Mouse (Mus musculus): ENCODE measurements at regions not wholly inside any gene's neighbourhood (a gene's known extent, or its start where the extent isn't known, plus 50 kb on each side); places are given as distances from the start of the nearest gene placed in this dataset.

- Histone ChIP-seq H3K27ac (ENCODE audit: low read depth, low read length) (no peak overlapping the region), H3K9me3 (ENCODE audit: control insufficient read depth, low read length) (no peaks in the 10 kb centered on the region), H3K9ac (ENCODE audit: low read length) (no peak overlapping the region), H3K4me2 (no peak overlapping the region), H3K4me3 (ENCODE audit: low read depth, low read length) (no peak overlapping the region), H3K36me3 (ENCODE audit: control insufficient read depth, insufficient read depth, low read length) (no peaks in the 10 kb centered on the region), H3K27me3 (ENCODE audit: control insufficient read depth, insufficient read depth, low read length) (no peaks in the 10 kb centered on the region), H3K4me1 (ENCODE audit: control insufficient read depth, insufficient read depth, low read length) (peaks cover 6% of the 10 kb centered on the region)
- 74% methylated on average over 2 of the region's 2 CpGs for WGBS
- DNase-seq (ENCODE audit: low spot score, missing footprints) (no peak), ATAC-seq (ENCODE audit: low FRiP score) (no peak)
Observed at GRCm38 (mm10) chr8:25384591-25384990, 560.4 kb upstream of the Adam5 start.

- Histone ChIP-seq H3K4me2 (no peak overlapping the region), H3K9ac (ENCODE audit: low read length) (no peak overlapping the region), H3K36me3 (ENCODE audit: control insufficient read depth, insufficient read depth, low read length) (no peaks in the 10 kb centered on the region), H3K27me3 (ENCODE audit: control insufficient read depth, insufficient read depth, low read length) (peaks cover 4% of the 10 kb centered on the region; the same call in 1 of the 2 replicates), H3K27ac (ENCODE audit: low read depth, low read length) (no peak overlapping the region), H3K4me1 (ENCODE audit: control insufficient read depth, insufficient read depth, low read length) (peaks cover 7% of the 10 kb centered on the region), H3K9me3 (ENCODE audit: control insufficient read depth, low read length) (no peaks in the 10 kb centered on the region), H3K4me3 (ENCODE audit: low read depth, low read length) (no peak overlapping the region)
- ATAC-seq (ENCODE audit: low FRiP score) (no peak), DNase-seq (ENCODE audit: low spot score, missing footprints) (peak; percentile 65)
- 51% methylated on average over 8 of the region's 8 CpGs for WGBS
Observed at GRCm38 (mm10) chr8:25373276-25373675, 549.1 kb upstream of the Adam5 start.

GRCm38 (mm10) chr8:25370947-25371346, 546.8 kb upstream of the Adam5 start:
- H3K27me3 ChIP-seq (ENCODE audit: control insufficient read depth, insufficient read depth, low read length): peaks cover 4% of the 10 kb centered on the region; the same call in 1 of the 2 replicates
- H3K9ac ChIP-seq (ENCODE audit: low read length): no peak overlapping the region
- H3K27ac ChIP-seq (ENCODE audit: low read depth, low read length): no peak overlapping the region
- WGBS: 38% methylated on average over 11 of the region's 11 CpGs
- H3K4me1 ChIP-seq (ENCODE audit: control insufficient read depth, insufficient read depth, low read length): peaks cover 9% of the 10 kb centered on the region
- ATAC-seq (ENCODE audit: low FRiP score) (no peak), DNase-seq (ENCODE audit: low spot score, missing footprints) (peak; percentile 79)
- H3K4me2 ChIP-seq: no peak overlapping the region
- no peaks in the 10 kb centered on the region for H3K9me3 ChIP-seq (ENCODE audit: control insufficient read depth, low read length)
- H3K36me3 ChIP-seq (ENCODE audit: control insufficient read depth, insufficient read depth, low read length): no peaks in the 10 kb centered on the region
- H3K4me3 ChIP-seq (ENCODE audit: low read depth, low read length): no peak overlapping the region

GRCm38 (mm10) chr8:25369331-25369730, 545.2 kb upstream of the Adam5 start:
- 84% methylated on average over 2 of the region's 2 CpGs for WGBS
- no peak overlapping the region for H3K27ac ChIP-seq (ENCODE audit: low read depth, low read length)
- ATAC-seq (ENCODE audit: low FRiP score): no peak

GRCm38 (mm10) chr8:25368561-25369091, 544.5 kb upstream of the Adam5 start:
- 5% methylated on average over 11 of the region's 11 CpGs for WGBS
- peaks cover 4% of the 10 kb centered on the region; the same call in 1 of the 2 replicates for H3K27me3 ChIP-seq (ENCODE audit: control insufficient read depth, insufficient read depth, low read length)
- H3K36me3 ChIP-seq (ENCODE audit: control insufficient read depth, insufficient read depth, low read length): no peaks in the 10 kb centered on the region
- peak overlapping the region; percentile 41 for H3K4me2 ChIP-seq
- peaks cover 9% of the 10 kb centered on the region for H3K4me1 ChIP-seq (ENCODE audit: control insufficient read depth, insufficient read depth, low read length)
- H3K27ac ChIP-seq (ENCODE audit: low read depth, low read length): no peak overlapping the region
- DNase-seq (ENCODE audit: low spot score, missing footprints): peak; percentile 90
- peak overlapping the region; percentile 36; the same call in 1 of the 2 replicates for H3K9ac ChIP-seq (ENCODE audit: low read length)
- H3K4me3 ChIP-seq (ENCODE audit: low read depth, low read length): 0 out of 2 replicates have a peak overlapping the region, but pooled peaks have one; percentile 9
- H3K9me3 ChIP-seq (ENCODE audit: control insufficient read depth, low read length): no peaks in the 10 kb centered on the region
- ATAC-seq (ENCODE audit: low FRiP score): peak; percentile 70

More at GRCm38 (mm10) chr8:25369331-25369730, 545.2 kb upstream of the Adam5 start:
- peak; percentile 51 for DNase-seq (ENCODE audit: low spot score, missing footprints)
- Histone ChIP-seq H3K27me3 (ENCODE audit: control insufficient read depth, insufficient read depth, low read length) (peaks cover 4% of the 10 kb centered on the region; the same call in 1 of the 2 replicates), H3K9me3 (ENCODE audit: control insufficient read depth, low read length) (no peaks in the 10 kb centered on the region), H3K4me3 (ENCODE audit: low read depth, low read length) (no peak overlapping the region), H3K9ac (ENCODE audit: low read length) (no peak overlapping the region), H3K4me2 (no peak overlapping the region), H3K36me3 (ENCODE audit: control insufficient read depth, insufficient read depth, low read length) (no peaks in the 10 kb centered on the region), H3K4me1 (ENCODE audit: control insufficient read depth, insufficient read depth, low read length) (peaks cover 9% of the 10 kb centered on the region)

GRCm38 (mm10) chr8:25367806-25368549, 543.8 kb upstream of the Adam5 start:
- ATAC-seq (ENCODE audit: low FRiP score) (no peak), DNase-seq (ENCODE audit: low spot score, missing footprints) (peak; percentile 88)
- no peak overlapping the region for H3K4me3 ChIP-seq (ENCODE audit: low read depth, low read length)
- peaks cover 9% of the 10 kb centered on the region for H3K4me1 ChIP-seq (ENCODE audit: control insufficient read depth, insufficient read depth, low read length)
- no peaks in the 10 kb centered on the region for H3K9me3 ChIP-seq (ENCODE audit: control insufficient read depth, low read length)
- WGBS: 19% methylated on average over 15 of the region's 15 CpGs
- peaks cover 4% of the 10 kb centered on the region; the same call in 1 of the 2 replicates for H3K27me3 ChIP-seq (ENCODE audit: control insufficient read depth, insufficient read depth, low read length)
- no peak overlapping the region for H3K4me2 ChIP-seq
- no peaks in the 10 kb centered on the region for H3K36me3 ChIP-seq (ENCODE audit: control insufficient read depth, insufficient read depth, low read length)
- H3K27ac ChIP-seq (ENCODE audit: low read depth, low read length): no peak overlapping the region
- no peak overlapping the region for H3K9ac ChIP-seq (ENCODE audit: low read length)

GRCm38 (mm10) chr8:25366181-25366580, 542.0 kb upstream of the Adam5 start:
- 23% methylated on average over 3 of the region's 3 CpGs for WGBS
- peaks cover 9% of the 10 kb centered on the region for H3K4me1 ChIP-seq (ENCODE audit: control insufficient read depth, insufficient read depth, low read length)

GRCm38 (mm10) chr8:25362656-25363055, 538.5 kb upstream of the Adam5 start:
- Histone ChIP-seq H3K4me1 (ENCODE audit: control insufficient read depth, insufficient read depth, low read length) (no peaks in the 10 kb centered on the region), H3K9me3 (ENCODE audit: control insufficient read depth, low read length) (no peaks in the 10 kb centered on the region), H3K9ac (ENCODE audit: low read length) (no peak overlapping the region), H3K27ac (ENCODE audit: low read depth, low read length) (no peak overlapping the region), H3K36me3 (ENCODE audit: control insufficient read depth, insufficient read depth, low read length) (no peaks in the 10 kb centered on the region), H3K4me3 (ENCODE audit: low read depth, low read length) (no peak overlapping the region), H3K4me2 (no peak overlapping the region), H3K27me3 (ENCODE audit: control insufficient read depth, insufficient read depth, low read length) (no peaks in the 10 kb centered on the region)
- DNase-seq (ENCODE audit: low spot score, missing footprints) (no peak), ATAC-seq (ENCODE audit: low FRiP score) (no peak)
- 77% methylated on average over 9 of the region's 9 CpGs for WGBS

More at GRCm38 (mm10) chr8:25366181-25366580, 542.0 kb upstream of the Adam5 start:
- DNase-seq (ENCODE audit: low spot score, missing footprints) (peak; percentile 73), ATAC-seq (ENCODE audit: low FRiP score) (no peak)
- Histone ChIP-seq H3K27ac (ENCODE audit: low read depth, low read length) (no peak overlapping the region), H3K9me3 (ENCODE audit: control insufficient read depth, low read length) (no peaks in the 10 kb centered on the region), H3K9ac (ENCODE audit: low read length) (no peak overlapping the region), H3K4me3 (ENCODE audit: low read depth, low read length) (no peak overlapping the region), H3K4me2 (no peak overlapping the region), H3K36me3 (ENCODE audit: control insufficient read depth, insufficient read depth, low read length) (no peaks in the 10 kb centered on the region), H3K27me3 (ENCODE audit: control insufficient read depth, insufficient read depth, low read length) (peaks cover 4% of the 10 kb centered on the region; the same call in 1 of the 2 replicates)

GRCm38 (mm10) chr8:25362146-25362545, 538.0 kb upstream of the Adam5 start:
- Histone ChIP-seq H3K27me3 (ENCODE audit: control insufficient read depth, insufficient read depth, low read length) (no peaks in the 10 kb centered on the region), H3K4me3 (ENCODE audit: low read depth, low read length) (no peak overlapping the region), H3K4me1 (ENCODE audit: control insufficient read depth, insufficient read depth, low read length) (no peaks in the 10 kb centered on the region), H3K9ac (ENCODE audit: low read length) (no peak overlapping the region), H3K9me3 (ENCODE audit: control insufficient read depth, low read length) (no peaks in the 10 kb centered on the region), H3K27ac (ENCODE audit: low read depth, low read length) (no peak overlapping the region), H3K4me2 (no peak overlapping the region), H3K36me3 (ENCODE audit: control insufficient read depth, insufficient read depth, low read length) (no peaks in the 10 kb centered on the region)
- no peak for ATAC-seq (ENCODE audit: low FRiP score)
- DNase-seq (ENCODE audit: low spot score, missing footprints): peak; percentile 78
- WGBS: 66% methylated on average over 4 of the region's 4 CpGs

Measured in midbrain, embryonic 11.5 days (tissue).